Mouse (Mus musculus): ENCODE measurements around the gene Farp1.

The Farp1 gene

DNA sequence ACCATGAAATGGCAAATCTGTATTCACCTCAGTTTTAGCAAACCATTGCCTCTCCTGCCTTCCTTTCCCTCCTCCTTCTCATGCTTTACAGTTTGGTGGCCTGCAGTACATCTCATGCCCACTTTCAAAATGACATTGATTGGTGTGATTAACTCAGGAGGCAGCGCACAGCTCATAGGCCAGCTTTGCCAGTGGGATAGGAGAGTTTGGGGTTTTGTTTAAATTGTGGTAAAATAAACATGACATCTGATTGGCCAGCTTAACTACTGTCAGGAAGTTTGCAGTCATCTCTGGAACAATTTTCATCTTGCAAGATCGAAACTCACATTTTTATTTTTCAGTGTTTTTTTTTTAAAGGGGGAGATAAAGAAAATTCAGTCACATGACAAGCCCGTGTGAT is 112.0 kb downstream of the Farp1 start:
- DNase-seq = no peak

DNA sequence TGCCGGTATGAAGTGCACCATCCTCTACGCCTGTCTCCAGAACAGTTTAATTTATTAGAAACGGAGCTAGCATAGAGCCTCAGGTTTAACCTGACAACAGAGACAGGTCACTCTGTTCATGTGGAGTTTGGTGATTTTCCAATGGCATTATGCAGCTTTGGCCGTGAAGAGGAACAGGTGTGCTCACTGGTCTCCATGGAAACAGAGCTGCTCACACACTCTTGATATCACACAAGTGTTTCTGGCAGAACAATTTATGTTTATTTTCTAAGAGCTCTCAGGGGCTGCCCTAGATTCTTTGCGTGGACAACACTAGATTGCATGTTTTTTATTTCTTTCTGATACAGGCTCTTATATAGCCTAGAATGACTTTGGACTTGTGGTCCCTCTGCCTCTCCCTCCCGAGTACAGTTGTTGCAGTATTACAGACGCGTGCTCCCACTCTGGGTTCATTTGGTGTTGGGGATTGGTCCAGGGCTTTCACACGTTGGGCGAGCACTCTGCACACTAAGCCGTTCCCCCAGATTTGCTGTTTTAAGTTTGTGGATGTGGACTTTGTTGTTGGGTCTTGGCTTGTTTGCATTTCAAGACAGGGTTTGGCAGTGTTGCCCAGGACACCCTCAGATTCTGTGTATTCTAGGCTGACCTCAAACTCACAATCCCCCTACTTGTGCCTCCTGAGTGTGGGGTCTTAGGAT is 113.2 kb downstream of the Farp1 start:
- no peak for DNase-seq

DNA sequence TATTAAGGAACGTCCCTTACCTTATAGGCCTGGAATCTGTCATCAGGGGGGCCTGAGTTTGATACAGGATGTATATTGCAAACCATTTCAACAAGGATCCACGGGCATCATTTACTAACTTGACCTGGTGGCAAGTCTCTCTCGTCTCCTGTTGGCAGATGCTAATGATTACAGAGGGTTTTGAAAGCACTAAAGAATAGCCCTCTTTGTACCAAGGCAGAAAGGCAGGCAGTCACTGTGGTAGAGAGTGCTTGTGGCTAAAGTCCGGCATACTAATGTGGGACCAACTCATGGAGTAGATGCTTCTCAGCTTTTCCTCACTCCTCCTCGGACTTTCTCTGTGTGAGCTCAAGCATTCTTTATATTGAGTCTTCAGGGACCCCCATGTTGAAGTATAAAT is 115.0 kb downstream of the Farp1 start:
- DNase-seq = no peak

DNA sequence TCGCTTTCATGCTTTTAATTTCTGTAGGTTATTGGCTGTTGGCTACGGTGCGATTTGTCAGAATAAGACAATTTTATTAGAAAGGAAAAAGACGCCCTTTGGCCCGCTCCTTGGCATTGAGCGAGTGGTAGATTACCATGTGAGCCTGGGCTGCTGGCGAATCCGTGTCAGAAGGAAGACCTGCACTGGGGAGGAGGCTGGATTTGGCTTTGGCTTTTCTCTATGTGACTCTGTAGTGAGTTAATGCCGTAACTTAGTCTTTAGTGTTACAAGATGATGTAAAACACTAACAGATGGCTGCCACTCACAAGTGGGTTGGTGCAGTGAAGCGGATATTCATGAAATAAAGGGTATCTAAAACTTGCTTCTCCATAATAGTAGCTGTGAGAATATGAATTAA is 116.8 kb downstream of the Farp1 start:
- no peak for DNase-seq

DNA sequence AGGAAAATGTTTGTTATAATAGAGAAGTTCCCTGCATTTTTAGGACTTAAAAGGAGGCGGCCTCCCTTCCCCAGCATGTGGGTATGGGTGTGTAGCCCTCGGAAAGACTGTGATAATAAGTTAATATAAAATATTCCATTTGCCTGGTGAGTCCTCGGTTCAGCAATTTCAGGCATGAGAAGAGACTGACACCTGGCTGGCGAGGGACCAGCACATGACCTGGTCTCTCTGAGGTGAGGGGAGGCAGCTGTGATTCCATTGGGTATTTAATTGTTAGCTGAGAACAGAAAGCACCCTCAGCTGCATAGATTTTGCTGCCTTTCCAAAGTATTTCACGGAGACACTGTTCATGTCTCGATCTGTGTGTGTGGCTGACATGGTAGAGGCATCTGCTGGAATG is 117.8 kb downstream of the Farp1 start:
- no peak for DNase-seq

DNA sequence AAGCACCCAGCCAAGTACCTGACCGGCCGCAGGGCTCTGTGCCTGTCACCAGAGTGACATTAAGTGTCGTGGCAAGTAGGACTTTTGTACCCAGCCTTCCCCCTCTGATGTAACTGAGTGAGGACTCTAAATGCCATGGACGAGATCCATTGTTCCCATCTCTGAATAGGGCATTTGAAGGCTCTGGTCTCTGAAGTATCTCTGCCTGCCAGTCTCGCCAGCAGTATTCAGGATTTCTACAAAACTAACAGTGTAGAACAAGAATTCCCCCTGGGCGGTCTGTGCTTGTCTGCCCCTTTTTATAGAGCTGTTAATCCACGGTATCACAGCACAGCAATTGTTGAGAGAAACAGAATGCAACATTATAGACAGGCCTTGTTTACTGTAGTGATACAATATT is 118.3 kb downstream of the Farp1 start:
- DNase-seq = no peak

DNA sequence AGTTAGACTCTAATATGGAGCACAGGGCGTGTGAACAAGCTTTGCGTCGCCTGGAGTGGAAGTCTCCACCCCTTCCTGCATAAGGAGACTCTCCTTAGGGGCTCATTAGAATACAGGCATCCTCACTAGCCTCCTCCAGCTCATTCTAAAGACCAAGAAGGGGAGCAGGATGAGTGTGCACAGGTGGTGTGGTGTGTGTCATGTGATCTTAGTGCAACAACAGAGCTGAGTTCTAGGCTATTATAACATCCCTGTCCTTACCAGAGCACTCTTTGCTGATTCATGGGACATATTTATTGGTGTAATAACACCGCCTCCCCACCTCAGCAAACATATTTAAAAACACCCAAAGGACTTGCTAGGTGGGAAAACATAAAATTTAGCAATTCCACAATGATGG is 120.2 kb downstream of the Farp1 start:
- no peak for DNase-seq

DNA sequence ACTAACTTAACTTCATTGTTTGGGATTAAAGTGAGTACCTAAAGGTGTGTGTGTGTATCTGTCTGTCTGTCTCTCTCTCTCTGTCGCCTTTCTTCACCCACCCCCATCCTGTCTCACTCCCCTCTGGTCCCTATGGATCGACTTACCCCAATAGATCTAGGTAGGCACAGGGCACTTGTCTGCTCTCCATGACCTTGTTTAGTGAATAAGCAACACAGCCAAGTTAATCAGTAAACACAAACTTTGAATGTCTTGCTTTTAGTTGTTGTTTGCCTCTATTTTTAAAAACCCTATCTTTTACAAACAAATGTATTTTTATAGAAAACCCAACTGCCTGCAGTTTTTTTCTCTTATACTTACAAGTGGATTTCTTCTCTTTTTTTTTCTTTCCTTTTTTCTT is 123.6 kb downstream of the Farp1 start:
- no peak for DNase-seq

DNA sequence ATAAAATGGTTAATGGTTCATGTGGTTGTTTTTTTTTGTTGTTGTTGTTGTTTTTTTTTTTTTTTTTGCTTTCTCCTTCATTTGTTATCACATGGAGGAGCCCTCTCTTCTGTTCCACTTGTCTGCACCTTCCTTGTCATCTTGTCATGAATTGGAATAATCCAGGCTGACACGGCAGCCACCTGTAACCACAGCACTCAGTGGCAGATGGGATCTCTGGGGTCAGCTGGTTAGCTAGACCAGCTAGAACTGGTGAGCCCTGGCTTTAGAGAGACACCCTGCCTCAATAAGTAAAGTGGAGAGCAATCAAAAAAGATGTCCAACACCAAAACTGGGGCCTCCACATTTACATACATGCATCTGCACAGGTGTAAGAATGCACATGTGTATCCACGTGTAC is 127.8 kb downstream of the Farp1 start:
- no peak for DNase-seq

DNA sequence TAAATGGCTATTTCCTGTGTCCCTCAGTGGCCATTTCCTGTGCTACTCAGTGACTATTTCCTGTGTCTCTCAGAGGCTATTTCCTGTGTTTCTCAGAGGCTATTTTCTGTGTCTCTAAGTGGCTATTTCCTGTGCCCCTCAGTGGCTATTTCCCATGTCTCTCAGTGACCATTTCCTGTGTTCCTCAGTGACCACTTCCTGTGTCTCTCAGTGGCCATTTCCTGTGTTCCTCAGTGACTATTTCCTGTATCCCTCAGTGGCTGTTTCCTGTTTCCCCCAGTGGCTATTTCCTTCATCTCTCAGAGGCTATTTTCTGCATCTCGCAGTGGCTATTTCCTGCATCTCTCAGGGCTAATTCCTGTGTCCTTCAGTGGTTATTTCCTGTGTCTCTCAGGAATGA is 129.9 kb downstream of the Farp1 start:
- no peak for DNase-seq

DNA sequence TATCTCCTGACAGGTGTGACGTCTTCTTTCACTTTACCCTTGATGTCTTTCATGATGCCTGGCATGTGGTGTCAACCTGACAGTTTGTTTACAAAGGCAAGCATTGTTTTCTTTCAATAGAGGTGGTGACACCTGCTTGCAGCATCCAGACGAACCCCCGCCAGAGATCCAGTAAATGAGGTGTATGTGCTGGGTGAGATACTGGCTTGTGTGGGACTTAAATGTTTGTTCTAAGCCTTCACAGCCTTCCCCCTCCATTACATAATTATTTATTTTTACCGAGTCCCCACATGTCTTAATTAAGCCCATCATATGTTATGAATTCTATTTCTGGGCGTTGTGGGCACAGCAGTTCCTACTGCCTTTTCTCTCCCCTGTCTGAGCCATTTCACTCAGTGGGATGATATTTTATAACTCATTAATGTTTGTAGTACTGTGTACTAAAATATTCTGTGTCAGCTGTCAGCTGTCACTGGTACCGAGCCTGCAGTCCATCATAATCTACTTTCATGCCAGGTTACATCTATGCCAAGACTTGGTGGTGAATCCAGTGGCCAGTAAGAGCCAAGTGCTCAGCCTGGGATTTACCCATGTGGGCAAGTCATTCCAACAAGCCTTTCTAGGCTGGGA is 130.5 kb downstream of the Farp1 start:
- peak; percentile 45 for DNase-seq

DNA sequence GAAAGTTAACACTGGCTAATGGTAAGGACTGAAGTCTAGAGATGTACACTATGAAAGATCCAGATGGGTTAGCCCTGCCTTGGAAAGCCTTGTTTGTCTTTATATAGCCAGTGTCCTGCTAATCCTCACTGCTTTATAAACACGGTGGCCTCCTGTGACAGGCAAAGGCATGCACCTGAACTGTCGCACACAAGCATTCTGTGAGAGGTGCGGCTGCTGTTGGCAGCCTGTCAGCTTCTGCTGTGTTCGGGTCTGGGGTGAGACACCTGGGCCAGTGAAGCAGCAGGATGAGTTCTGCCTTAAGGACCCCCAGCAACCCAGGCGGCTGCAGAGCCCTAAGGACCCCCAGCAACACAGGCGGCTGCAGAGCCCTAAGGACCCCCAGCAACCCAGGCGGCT is 131.0 kb downstream of the Farp1 start:
- no peak for DNase-seq

DNA sequence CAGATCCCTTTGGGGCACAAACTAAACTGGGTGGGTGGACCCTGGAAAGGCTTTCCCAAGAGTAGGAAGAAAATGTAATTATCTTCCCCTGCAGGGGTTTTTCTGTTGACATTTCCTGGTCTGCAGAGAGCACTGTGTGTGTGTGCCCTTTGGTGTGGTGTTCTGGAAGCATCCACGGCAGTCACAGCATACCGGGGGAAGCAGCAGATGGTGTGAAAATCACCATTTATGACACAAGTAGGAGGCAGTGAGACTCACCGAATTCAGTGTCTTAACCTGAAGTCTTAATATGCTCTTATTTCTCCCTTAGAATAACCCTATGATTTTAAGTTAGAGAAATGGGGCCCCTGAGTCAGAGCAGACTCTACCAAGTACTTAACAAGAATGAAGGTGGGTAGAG is 133.7 kb downstream of the Farp1 start:
- peak; percentile 47 for DNase-seq

DNA sequence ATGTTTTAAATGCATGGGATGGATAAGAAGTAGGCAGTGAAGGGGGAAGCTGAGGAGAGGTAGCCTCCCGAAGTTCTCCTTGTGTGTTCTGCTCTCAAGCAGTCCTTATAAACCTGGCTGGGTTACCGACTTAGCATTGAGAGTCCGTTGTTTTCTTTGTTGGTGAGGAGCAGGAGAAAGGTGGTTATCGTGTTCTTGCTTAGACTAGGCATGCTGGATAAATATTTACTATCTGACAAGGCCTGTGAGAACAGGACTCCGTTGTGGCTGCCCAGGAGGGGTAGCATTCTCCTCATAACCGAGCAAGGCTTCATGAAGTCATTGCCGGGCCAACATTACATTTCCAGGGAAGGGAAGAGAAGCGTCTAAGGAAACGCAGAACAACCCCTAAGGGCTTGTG is 135.3 kb downstream of the Farp1 start:
- DNase-seq = no peak

DNA sequence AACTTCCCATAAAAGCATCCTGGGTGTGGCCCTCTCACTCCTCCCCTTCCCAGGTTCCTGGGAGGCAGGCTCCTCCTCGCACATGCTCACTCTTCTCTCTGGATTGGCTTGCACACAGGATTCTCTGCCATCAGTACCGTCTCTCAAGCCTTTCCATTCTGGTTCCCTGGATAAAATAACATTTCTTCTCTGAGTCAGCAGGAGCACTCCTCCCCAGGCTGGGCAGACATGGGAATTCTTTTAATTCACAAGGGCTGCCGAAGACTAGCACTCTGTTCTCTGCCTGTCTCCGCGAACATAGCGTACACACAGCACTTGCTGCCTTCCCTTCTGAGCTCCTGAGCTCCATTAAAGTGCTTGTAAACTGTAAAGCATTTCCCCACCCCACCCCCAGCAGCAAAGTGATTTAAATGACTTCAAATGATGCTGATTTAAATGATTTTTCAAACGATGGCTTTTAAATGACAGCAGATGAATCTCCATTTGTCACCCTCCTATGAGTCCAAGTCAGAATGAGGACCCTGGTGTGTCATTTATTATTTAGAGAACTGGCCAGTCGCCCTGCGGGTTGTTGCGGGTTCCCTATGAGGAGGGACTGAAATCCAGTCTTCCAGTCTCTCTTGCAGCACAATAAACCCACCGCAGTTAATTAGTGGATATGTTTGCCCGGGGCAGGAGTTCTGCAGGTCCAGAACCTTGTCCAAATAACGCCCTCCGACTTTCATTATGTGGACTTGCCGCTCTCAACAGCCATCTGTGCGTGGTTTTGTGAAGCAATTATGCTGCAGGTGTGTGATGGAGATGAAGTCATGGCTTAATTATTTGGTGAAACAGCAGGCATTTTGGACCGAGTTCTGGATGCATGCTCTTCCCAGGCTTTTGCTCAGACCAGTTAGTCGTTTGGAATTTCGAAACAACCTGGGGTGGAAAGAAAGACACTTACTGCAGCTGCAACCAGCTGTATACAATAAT is 137.4 kb downstream of the Farp1 start:
- DNase-seq = peak; percentile 77

DNA sequence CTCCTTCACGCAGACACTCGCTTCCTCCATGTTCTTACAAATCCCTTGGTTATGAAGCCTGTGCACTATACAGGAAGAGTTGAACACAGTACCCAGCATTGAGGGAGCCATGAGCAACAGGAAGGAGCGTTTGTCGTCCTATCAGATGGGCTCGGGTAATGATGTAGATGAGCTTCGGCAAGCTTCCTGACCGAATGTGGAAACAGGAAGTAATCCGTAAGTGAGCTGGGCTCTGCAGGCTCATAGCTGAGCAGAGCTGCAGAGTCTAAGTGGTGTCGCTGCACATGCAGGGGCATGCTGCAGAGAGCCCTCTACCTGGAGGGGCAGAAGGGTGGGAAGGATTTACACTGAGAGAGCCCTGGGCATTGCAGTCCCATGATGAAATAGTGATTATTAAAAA is 140.4 kb downstream of the Farp1 start:
- DNase-seq = no peak

DNA sequence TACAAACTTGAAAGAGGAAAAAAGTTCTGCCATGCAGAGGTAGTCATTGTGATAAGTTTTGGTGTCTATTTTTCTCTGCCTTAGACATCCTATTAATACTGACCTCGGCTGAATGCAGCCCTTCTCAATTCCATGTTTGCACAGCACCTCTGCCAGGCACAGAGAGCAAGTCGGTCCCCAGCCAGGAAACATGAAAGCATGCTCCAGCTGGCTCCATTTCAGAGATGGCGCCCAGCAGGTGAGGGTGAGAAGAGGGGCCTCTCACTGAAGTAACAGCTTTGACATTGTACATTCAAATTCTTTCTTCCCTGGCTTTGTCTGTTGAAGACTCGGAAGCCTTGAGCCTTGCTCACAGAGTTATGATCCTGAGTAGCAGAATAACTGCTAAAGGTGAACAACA is 140.9 kb downstream of the Farp1 start:
- DNase-seq = no peak

DNA sequence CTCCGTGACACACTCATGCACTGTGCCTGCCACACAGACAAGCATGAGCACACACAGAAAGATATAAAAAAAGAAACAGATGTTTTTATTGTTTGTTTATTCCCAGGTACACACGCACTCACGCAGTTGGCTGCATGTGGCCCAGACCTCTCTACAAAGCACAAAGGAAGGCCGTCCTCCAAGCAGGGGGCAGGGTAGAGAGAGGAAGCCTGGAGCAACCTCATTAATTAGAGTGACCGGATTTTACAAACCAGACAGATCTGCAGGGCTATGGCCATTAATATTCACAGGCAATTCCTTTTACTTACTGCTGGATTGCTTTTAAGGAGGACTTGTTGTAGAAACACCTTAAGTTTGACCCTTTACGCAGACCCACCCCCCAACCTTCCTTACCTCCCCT is 142.9 kb downstream of the Farp1 start:
- no peak for DNase-seq

DNA sequence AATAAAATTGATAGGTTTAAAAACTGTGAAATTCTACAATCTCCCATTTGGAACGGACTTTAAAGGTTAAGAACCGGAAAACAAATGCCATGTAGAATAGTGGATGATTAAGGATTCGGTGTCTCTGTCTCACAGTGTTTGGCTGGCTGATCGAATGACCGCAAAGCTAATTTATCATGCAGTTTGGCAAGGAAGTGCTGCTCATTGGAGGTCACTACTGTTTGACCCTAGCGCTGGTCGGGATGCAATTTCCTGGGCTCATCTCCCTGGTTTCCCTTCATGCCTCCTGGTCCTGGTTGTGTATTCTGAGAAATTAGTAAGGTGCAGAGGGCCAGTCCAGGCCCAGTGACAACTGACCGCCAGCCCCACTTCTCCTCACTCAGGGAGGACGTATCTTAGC is 145.6 kb downstream of the Farp1 start:
- DNase-seq = no peak

DNA sequence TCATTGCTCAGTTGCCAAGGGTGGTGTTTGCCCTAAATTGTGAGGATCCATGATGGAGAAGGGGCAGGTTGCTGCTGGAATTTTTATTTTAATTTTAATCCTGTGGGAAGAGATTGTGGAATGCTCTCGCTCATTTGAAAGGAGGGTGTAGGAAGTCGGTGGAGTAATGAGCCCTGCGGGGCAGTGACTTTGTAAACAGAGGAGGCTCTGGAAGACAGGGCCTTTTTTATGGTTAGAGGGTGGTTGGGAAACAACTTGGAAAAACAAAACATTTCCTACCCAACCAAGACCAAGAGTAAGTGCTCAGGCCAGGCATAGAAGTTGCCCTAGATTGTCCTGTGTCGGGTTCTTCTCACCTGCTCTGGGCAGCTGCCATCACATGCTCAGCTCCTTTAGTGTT is 146.8 kb downstream of the Farp1 start:
- no peak for DNase-seq

DNA sequence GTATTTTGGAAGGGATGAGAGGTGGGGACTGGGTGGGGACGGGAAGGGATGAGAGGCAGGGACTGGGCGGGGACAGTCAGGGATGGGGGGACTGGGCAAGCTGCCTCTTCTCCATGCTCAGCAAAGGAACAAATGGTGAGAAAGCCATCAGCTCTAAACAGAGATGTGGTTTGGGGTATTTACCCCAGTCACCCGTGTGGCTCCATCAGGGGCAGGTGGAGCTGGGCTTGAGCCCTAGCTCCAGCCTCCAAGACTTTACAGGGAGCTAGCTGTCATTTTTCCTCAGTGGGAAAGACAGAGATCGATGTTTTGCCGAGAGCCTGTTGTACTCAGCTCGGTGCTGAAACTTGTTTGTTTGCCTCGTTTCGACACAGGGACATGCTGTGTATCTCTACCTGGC is 148.0 kb downstream of the Farp1 start:
- DNase-seq = no peak

DNA sequence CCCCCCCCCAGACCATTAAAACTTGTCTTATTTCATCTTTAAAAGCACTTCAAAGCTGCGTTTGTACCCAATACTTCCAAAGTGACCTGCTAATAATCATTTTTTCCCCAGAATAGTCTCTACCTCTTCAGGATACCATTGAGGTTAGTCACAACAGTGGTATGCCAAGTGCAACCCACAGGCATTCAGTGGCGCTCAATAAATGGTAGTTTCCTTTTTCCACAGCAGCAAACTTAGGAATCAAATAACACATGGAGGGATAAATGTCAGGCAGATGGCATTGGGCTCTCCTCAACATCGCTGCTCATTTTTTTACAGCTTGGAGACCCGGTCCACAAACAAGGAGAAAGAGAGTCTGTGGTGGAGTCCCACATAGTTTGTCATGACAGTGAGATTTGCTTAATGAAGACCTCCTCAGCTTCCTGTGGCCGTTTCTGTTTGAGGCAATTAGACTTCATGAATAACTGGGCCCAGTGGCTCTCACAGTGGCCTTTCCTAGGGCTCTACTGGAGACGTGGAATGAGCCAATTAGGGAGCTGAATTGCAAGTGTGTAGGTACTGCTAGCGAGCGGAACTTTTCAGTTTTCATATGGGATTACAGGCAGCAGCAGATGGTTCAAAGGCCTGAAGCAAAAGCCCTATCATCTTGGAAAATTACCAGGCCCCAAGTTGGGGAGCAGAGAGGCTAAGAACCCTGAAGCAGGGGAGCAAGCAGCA is 148.6 kb downstream of the Farp1 start:
- DNase-seq = no peak

DNA sequence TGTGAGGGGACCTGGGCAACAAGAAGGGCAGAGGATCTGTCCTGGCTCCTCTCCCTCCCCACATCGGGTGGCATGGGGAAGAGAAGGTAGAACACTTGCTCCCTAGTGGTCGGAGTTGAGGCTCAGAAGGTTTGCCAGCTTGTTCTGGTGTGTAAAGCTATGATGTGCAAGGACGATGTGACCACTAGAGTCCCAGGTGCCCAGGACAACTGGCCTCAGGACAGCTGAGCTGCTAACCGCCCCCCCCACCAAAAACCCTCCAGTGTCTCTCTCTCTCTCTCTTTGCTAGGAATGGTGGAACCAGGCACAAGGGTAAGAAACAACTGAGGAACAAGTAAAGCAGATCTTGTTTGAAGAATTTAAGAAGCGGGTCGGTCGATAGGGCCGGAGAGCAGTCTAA is 149.4 kb downstream of the Farp1 start:
- no peak for DNase-seq

All from right cerebral cortex, adult 18-20 months (tissue).